Mouse (Mus musculus) kidney, adult 2 months (tissue): Measurements from ENCODE around the gene E2f2.

Experiments used
- CTCF ChIP-seq: fragments of 200-500 bp; conservative IDR thresholded peaks from 2 replicates; pipeline ENCODE4 v1.5.1; 2011; ENCODE audit warnings: low read depth, mild to moderate bottlenecking, control low read depth, low read length, moderate library complexity, mixed read lengths; ENCODE audit not compliant: insufficient read depth, insufficient read length
- POLR2A ChIP-seq: fragments of 200-500 bp; IDR thresholded peaks from one replicate; pipeline ENCODE4 v1.6.1; 2011; ENCODE audit warnings: low read depth, low read length, control low read depth

- TF ChIP-seq POLR2A (no peak), CTCF (no peak)
Observed at GRCm38 (mm10) chr4:136140327-136141250, 31.6 kb upstream of the E2f2 start.
